Mouse (Mus musculus) brain, embryonic 14.5 days (tissue): ENCODE data around the gene Larp4.

Experiments
- CTCF ChIP-seq: fragments of 200-500 bp; IDR thresholded peaks from 2 replicates; pipeline ENCODE4 v1.5.1; 2012; ENCODE audit warnings: inconsistent platforms, mild to moderate bottlenecking, moderate library complexity, borderline replicate concordance; ENCODE audit not compliant: insufficient read depth, insufficient read length; ENCODE audit errors: extremely low read depth
- POLR2A ChIP-seq: fragments of 200-500 bp; IDR thresholded peaks from 2 replicates; pipeline ENCODE4 v1.6.1; 2012; ENCODE audit warnings: mild to moderate bottlenecking, inconsistent platforms, borderline replicate concordance; ENCODE audit not compliant: poor library complexity, insufficient read depth, insufficient read length, severe bottlenecking; ENCODE audit errors: extremely low read depth

- TF ChIP-seq CTCF (no peak), POLR2A (no peak)
Observed at GRCm38 (mm10) chr15:100039001-100039701, 69.3 kb downstream of the Larp4 start.
